Mouse (Mus musculus): Measurements from ENCODE around the gene Pde4c.

DNA sequence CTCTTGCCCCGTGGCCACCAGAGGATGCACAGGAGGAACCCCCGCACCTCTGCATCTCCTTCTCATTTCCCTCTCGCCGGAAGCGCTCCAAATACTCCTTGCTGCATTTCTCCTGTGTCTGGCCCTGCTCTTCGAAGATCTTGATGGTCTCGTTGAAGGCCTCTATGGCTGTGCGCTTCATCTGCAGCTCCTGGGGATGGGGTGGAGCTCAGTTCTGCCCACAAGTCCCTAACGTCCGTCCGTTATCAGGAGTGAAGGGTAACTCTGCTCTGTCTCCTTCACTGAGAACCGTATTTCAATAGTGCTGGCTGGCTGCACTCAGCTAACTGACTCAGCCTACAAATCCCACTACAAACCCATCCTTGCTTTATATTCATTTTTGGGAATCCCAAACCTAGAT lies 46.3 kb downstream of the Pde4c start:
- TF ChIP-seq CTCF (IDR thresholded peaks at IDR 0.05; ENCODE audit: insufficient read depth, low read length) (no peak), POLR2A (IDR thresholded peaks at IDR 0.05; ENCODE audit: borderline replicate concordance, extremely low read depth, low read depth, low read length) (no peak)

All from lung, adult 2 months (tissue).